Mouse (Mus musculus): ENCODE data around the gene Khsrp.

DNA sequence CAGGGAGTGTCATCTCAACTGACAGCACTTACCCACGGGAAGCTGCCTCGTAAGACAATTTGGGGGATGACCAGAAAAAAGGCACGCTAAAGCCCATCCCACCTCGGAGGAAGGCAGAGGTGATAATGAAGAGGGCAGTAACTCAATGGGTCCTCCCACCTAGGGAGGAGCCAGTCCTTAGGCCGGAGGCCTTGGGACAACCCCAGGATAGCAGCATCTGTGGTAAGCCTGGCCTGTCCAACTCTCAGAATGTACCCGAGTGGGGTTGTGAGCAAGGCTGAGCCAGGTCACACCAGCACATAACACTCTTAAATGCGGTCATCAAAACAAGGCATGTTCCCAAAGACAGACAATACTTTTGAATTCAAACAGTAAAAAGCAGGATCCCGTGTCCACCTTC lies 1.6 kb downstream of the Khsrp start:
- no peak for TF ChIP-seq POLR2A (IDR thresholded peaks at IDR 0.05; ENCODE audit: insufficient read depth, low read depth, low read length)
- no peak for TF ChIP-seq CTCF (IDR thresholded peaks at IDR 0.05)
- no peak for TF ChIP-seq EP300 (IDR thresholded peaks at IDR 0.05; ENCODE audit: insufficient read depth, low read depth, low read length)

Measured in heart, adult 2 months (tissue).